Mouse (Mus musculus) midbrain, embryonic 13.5 days (tissue): Measurements from ENCODE around the gene Snx30. TPM values are rescaled to one million over a fixed set of nuclear protein-coding genes. Genes with fewer than 3 reads are reported as not detected.

Source experiments
- ATAC-seq: fragments of 200-750 bp; cut with Nextera tagmentation; 2 replicates; pipeline ENCODE4 v1.8.0; 2017; ENCODE audit warnings: mild to moderate bottlenecking, moderate TSS enrichment, moderate library complexity
- H3K27ac ChIP-seq: fragments of 300-500 bp; sonication (generic); 2 replicates; pipeline ENCODE4 v1.5.1; 2015; ENCODE audit warnings: inconsistent platforms, mild to moderate bottlenecking, moderate library complexity
- H3K27me3 ChIP-seq: fragments of 300-500 bp; sonication (generic); 2 replicates; pipeline ENCODE4 v1.6.1; 2015; ENCODE audit warnings: mild to moderate bottlenecking, inconsistent platforms
- H3K36me3 ChIP-seq: fragments of 300-500 bp; sonication (generic); 2 replicates; pipeline ENCODE4 v1.6.1; 2015; ENCODE audit warnings: mild to moderate bottlenecking, inconsistent platforms
- H3K4me1 ChIP-seq: fragments of 300-500 bp; sonication (generic); replicated peaks from 2 replicates; pipeline ENCODE4 v1.6.1; 2015; ENCODE audit warnings: inconsistent platforms
- H3K4me2 ChIP-seq: fragments of 300-500 bp; sonication (generic); replicated peaks from 2 replicates; pipeline ENCODE4 v1.6.1; 2015; ENCODE audit warnings: moderate library complexity, mild to moderate bottlenecking, inconsistent platforms
- H3K4me3 ChIP-seq: fragments of 300-500 bp; sonication (generic); replicated peaks from 2 replicates; pipeline ENCODE4 v1.5.1; 2015; ENCODE audit warnings: mild to moderate bottlenecking, inconsistent platforms
- H3K9ac ChIP-seq: fragments of 300-500 bp; sonication (generic); replicated peaks from 2 replicates; pipeline ENCODE4 v1.6.1; 2015; ENCODE audit warnings: mild to moderate bottlenecking, inconsistent platforms
- H3K9me3 ChIP-seq: fragments of 300-500 bp; sonication (generic); 2 replicates; pipeline ENCODE4 v1.6.1; 2016; ENCODE audit warnings: mild to moderate bottlenecking, inconsistent platforms
- WGBS: fragments of 180-500 bp; shearing (Covaris S2); methylation state at CpG from one replicate; pipeline ENCODE4 v1.1.7; 2015; 5-methylcytosine and 5-hydroxymethylcytosine counted together
- polyA plus RNA-seq: library from polyadenylated mRNA; unstranded; fragments of >200 nt; fragmentation: Nextera tagmentation; extraction: Ambion mirVana; gene quantifications from 2 replicates; pipeline ENCODE4 v1.2.1, GENCODE M21; 2015

Snx30 gene
- polyA plus RNA-seq, 1 experiment from 2014 or later, result 14.3 TPM

- Histone ChIP-seq H3K4me3 (no peak overlapping the region), H3K4me2 (no peak overlapping the region), H3K27me3 (no peaks in the 10 kb centered on the region), H3K4me1 (no peaks in the 10 kb centered on the region), H3K36me3 (no peaks in the 10 kb centered on the region), H3K9ac (no peak overlapping the region), H3K27ac (no peak overlapping the region), H3K9me3 (no peaks in the 10 kb centered on the region)
- ATAC-seq, result peak; percentile 91
- 61% methylated on average over 6 of the region's 6 CpGs for WGBS
Observed at GRCm38 (mm10) chr4:59932505-59933281, 127.1 kb downstream of the Snx30 start.

DNA sequence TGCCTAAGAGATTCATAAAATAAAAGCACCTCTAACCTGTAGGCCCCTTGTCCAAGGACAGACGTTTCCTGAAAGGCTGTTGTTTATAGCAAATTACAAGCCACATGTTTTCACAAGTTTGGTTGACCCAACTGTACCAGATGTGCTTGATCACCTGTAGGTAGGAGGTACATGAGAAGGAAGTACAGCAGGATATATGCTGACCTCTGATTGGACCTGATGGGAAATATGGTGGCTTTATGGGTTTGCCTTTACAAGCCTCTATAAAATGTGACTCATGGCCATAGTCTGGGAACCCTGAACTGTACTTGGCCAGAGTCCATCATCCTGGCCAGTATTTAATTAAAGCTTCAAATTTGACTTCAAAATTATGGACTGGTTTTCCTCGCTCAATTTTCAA is 131.9 kb downstream of the Snx30 start:
- Histone ChIP-seq H3K4me2 (no peak overlapping the region), H3K9me3 (no peaks in the 10 kb centered on the region), H3K9ac (no peak overlapping the region), H3K27me3 (no peaks in the 10 kb centered on the region), H3K4me1 (no peaks in the 10 kb centered on the region), H3K4me3 (no peak overlapping the region), H3K36me3 (no peaks in the 10 kb centered on the region), H3K27ac (no peak overlapping the region)
- 89% methylated on average over 2 of the region's 2 CpGs for WGBS
- ATAC-seq, result no peak

Other genes starting within 250 kb of the Snx30 start
- 29.4 and 31.6 TPM in 2 replicates for gene Hsdl2, start 224.3 kb upstream of the Snx30 start, polyA plus RNA-seq
- gene E130308A19Rik, start 179.6 kb upstream of the Snx30 start, polyA plus RNA-seq, result 58.4 and 62.6 TPM in 2 replicates
- 80.1 and 82.0 TPM in 2 replicates for gene Inip, start 4.3 kb upstream of the Snx30 start, polyA plus RNA-seq
- 0.09 TPM in 1 of 2 replicates, not detected in the other for gene Slc46a2, start 109.2 kb downstream of the Snx30 start, polyA plus RNA-seq
- not detected in 2 replicates for gene Mup4, start 154.9 kb downstream of the Snx30 start, polyA plus RNA-seq
- gene Mup6, start 158.5 kb downstream of the Snx30 start, polyA plus RNA-seq, result not detected in 2 replicates